Mouse (Mus musculus): ENCODE results near the gene Dcaf10. TPM values are rescaled to one million over a fixed set of nuclear protein-coding genes. Genes with fewer than 3 reads are reported as not detected.
A peak's percentile ranks its signal among the peaks of the same experiment; 100 is the strongest.

Gene Dcaf10
- 12.1 and 15.0 TPM in 2 replicates for polyA plus RNA-seq (2014; fragmentation: Nextera tagmentation; extraction: Ambion mirVana)

DNA sequence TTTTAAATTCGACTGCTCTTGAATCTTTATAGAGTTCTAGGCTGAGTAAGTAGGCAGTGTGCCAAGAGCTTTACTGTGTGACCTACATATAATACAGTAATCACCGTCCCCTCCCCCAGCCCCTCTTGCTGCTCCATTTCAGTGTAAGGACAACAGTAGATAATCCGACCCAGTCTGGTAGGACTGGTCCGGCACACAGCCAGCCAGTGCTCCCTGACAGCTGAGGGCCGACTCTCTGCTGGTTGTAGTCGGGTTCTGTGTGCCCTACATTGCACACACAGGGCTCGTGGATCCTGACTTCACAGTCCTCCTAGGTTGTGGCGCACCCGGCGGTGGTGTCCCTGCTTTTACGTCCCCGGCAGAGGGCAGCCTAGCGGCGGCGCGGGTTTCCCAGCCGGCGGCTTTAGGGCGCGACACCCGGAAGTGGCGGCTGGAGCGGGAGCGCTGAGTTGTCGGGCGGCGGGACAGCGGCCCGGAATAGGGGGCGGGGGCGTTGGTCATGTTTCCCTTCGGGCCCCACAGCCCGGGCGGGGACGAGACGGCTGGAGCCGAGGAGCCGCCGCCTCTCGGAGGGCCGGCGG lies at the start of gene Dcaf10:
Dcaf10 (plus strand) TSS at position 433 of the 581 bp plus-strand sequence.
- peak; percentile 94 for ATAC-seq (ENCODE audit: insufficient number of reproducible peaks, insufficient read depth, low FRiP score, low read depth)
- peaks cover 10% of the 10 kb centered on the region; the same call in 1 of the 2 replicates for H3K36me3 ChIP-seq (ENCODE audit: control insufficient read depth, insufficient read depth, low read length)
- peaks cover 4 to 18% of the 10 kb centered on the region in 2 experiments; a peak in 3 of 4 replicates for H3K4me1 ChIP-seq (ENCODE audit: control insufficient read depth in 2 of 2, insufficient read depth in 2 of 2, low read length in 2 of 2)
- no peaks in the 10 kb centered on the region for H3K27me3 ChIP-seq (ENCODE audit: control insufficient read depth, insufficient read depth, low read length)
- H3K27ac ChIP-seq (replicated peaks in 1 of 2; ENCODE audit: control insufficient read depth in 1 of 2, insufficient read depth in 1 of 2, low read depth in 2 of 2, low read length in 2 of 2): peak within 1 kb of the TSS; percentile 90 to 98
- peak within 1 kb of the TSS; percentile 95 for H3K4me3 ChIP-seq (ENCODE audit: control insufficient read depth in 1 of 2, insufficient read depth in 1 of 2, low read depth in 1 of 2, low read length in 2 of 2)
- H3K9me3 ChIP-seq (ENCODE audit: control insufficient read depth, low read length): no peaks in the 10 kb centered on the region
- 1% methylated on average over 40 of the region's 42 CpGs for WGBS
- peak within 1 kb of the TSS; percentile 89 for H3K4me2 ChIP-seq (ENCODE audit: low read length)
- H3K9ac ChIP-seq (ENCODE audit: low read length): peak within 1 kb of the TSS; percentile 97

DNA sequence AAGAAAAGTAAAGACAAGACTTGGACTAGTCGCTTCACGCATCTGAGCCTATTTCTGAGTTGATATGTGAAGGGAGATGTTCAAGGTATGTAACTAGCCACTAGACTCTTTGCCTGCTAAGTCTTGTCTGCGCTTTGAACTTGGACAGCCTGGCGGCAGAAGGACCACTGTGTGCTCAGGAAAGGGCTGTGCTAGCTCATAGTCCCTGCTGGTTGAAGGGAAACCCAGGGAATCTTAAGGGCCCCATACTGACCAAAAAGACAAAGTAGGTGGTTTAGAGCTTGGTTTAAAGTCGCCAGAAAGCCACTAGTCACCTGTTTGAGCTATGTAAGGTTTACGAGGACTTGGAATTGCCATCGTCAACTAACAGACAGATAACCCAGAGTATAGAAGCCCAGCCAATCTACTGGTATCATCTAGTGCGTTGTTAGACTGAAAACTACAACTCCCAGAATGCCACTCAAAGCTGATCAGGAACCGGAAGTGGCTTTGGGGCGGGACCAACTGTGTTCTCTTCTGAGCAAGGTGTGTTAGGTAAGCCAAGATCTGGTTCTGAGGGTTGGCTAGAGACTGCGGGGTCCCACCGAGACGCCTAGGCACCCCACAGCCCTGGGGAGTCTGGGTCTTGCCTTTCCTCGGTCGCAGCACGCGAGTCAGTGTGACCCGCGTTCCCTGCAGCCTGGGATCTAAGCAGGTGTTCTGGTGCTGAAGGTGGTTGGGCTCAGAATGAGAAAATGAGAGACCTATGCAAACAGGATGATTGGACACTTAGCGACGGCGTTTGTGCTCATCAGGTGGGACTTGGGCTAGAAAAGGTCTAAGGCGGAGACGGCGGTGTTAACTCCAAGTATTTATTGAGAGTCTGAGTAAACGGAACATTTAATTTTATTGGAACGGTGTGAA lies 45.0 kb upstream of the Dcaf10 start, which contains the start of gene Trmt10b:
Trmt10b (plus strand) TSS at position 466 of the 903 bp plus-strand sequence.
- H3K4me1 ChIP-seq (ENCODE audit: control insufficient read depth in 2 of 2, insufficient read depth in 2 of 2, low read length in 2 of 2): peaks cover 0 to 4% of the 10 kb centered on the region in 2 experiments; a peak in 1 of 4 replicates
- no peaks in the 10 kb centered on the region for H3K9me3 ChIP-seq (ENCODE audit: control insufficient read depth, low read length)
- ATAC-seq (ENCODE audit: insufficient number of reproducible peaks, insufficient read depth, low FRiP score, low read depth): no peak
- peaks cover 20% of the 10 kb centered on the region for H3K36me3 ChIP-seq (ENCODE audit: control insufficient read depth, insufficient read depth, low read length)
- H3K4me2 ChIP-seq (ENCODE audit: low read length): peak within 1 kb of the TSS; percentile 77
- peak within 1 kb of the TSS; percentile 85 for H3K9ac ChIP-seq (ENCODE audit: low read length)
- H3K4me3 ChIP-seq (ENCODE audit: control insufficient read depth in 1 of 2, insufficient read depth in 1 of 2, low read depth in 1 of 2, low read length in 2 of 2): peak within 1 kb of the TSS; percentile 95
- H3K27me3 ChIP-seq (ENCODE audit: control insufficient read depth, insufficient read depth, low read length): no peaks in the 10 kb centered on the region
- WGBS: 20% methylated on average over 27 of the region's 27 CpGs
- H3K27ac ChIP-seq (replicated peaks in 1 of 2; ENCODE audit: control insufficient read depth in 1 of 2, insufficient read depth in 1 of 2, low read depth in 2 of 2, low read length in 2 of 2): no peak within 1 kb of the TSS

DNA sequence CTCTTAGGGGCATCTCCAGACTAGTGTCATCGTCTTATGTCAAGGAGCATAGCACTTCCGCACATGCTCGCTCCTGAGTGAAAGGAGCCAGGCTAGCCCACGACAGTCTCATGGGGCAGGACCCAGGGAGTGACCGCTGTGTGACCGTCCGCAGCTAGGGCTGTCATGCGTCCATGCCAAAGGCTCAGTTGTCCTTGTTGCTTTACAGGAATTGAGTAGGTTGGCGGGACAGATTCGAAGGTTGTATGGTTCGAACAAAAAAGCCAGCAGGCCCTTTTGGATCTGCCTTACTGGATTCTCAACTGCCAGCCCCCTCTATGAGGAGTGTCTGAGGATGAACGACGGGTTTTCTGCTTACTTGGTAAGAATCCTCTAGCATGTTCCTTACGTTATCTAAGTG lies 36.4 kb upstream of the Dcaf10 start:
- H3K36me3 ChIP-seq (ENCODE audit: control insufficient read depth, insufficient read depth, low read length): peaks cover 77% of the 10 kb centered on the region

DNA sequence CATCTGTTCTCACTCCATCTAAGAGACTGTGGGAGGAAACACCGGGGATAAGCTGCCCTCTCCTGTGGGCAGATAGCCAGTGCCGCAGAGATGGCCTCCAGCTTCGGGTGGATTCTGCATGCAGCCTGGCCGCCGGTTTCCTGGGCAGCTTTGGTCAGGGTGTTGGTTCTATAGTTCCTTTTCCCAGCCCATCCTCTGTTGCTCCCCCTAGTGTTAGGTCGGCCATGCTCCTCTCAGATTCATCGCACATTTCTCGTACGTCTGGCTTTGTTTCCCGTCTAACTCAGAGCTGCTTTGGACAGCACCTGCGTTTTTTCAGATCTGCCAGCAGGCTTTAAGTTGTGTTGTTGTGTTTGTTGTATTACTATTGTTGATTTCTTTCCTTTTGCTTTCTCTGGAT lies 33.9 kb upstream of the Dcaf10 start:
- no peaks in the 10 kb centered on the region for H3K27me3 ChIP-seq (ENCODE audit: control insufficient read depth, insufficient read depth, low read length)
- H3K36me3 ChIP-seq (ENCODE audit: control insufficient read depth, insufficient read depth, low read length): peaks cover 57% of the 10 kb centered on the region
- no peak overlapping the region for H3K27ac ChIP-seq (replicated peaks in 1 of 2; ENCODE audit: control insufficient read depth in 1 of 2, insufficient read depth in 1 of 2, low read depth in 2 of 2, low read length in 2 of 2)
- 38% methylated on average over 11 of the region's 11 CpGs for WGBS
- no peak overlapping the region for H3K4me2 ChIP-seq (ENCODE audit: low read length)
- no peak overlapping the region for H3K4me3 ChIP-seq (ENCODE audit: control insufficient read depth in 1 of 2, insufficient read depth in 1 of 2, low read depth in 1 of 2, low read length in 2 of 2)
- H3K9me3 ChIP-seq (ENCODE audit: control insufficient read depth, low read length): no peaks in the 10 kb centered on the region
- no peaks in the 10 kb centered on the region for H3K4me1 ChIP-seq (ENCODE audit: control insufficient read depth in 2 of 2, insufficient read depth in 2 of 2, low read length in 2 of 2)
- no peak overlapping the region for H3K9ac ChIP-seq (ENCODE audit: low read length)
- ATAC-seq (ENCODE audit: insufficient number of reproducible peaks, insufficient read depth, low FRiP score, low read depth): no peak

More for the DNA sequence above, 36.4 kb upstream of the Dcaf10 start:
- H3K4me3 ChIP-seq (ENCODE audit: control insufficient read depth in 1 of 2, insufficient read depth in 1 of 2, low read depth in 1 of 2, low read length in 2 of 2): no peak overlapping the region
- no peak for ATAC-seq (ENCODE audit: insufficient number of reproducible peaks, insufficient read depth, low FRiP score, low read depth)
- H3K27me3 ChIP-seq (ENCODE audit: control insufficient read depth, insufficient read depth, low read length): no peaks in the 10 kb centered on the region
- H3K4me2 ChIP-seq (ENCODE audit: low read length): no peak overlapping the region
- 96% methylated on average over 14 of the region's 14 CpGs for WGBS
- H3K27ac ChIP-seq (replicated peaks in 1 of 2; ENCODE audit: control insufficient read depth in 1 of 2, insufficient read depth in 1 of 2, low read depth in 2 of 2, low read length in 2 of 2): no peak overlapping the region
- no peaks in the 10 kb centered on the region for H3K4me1 ChIP-seq (ENCODE audit: control insufficient read depth in 2 of 2, insufficient read depth in 2 of 2, low read length in 2 of 2)
- no peaks in the 10 kb centered on the region for H3K9me3 ChIP-seq (ENCODE audit: control insufficient read depth, low read length)
- no peak overlapping the region for H3K9ac ChIP-seq (ENCODE audit: low read length)

DNA sequence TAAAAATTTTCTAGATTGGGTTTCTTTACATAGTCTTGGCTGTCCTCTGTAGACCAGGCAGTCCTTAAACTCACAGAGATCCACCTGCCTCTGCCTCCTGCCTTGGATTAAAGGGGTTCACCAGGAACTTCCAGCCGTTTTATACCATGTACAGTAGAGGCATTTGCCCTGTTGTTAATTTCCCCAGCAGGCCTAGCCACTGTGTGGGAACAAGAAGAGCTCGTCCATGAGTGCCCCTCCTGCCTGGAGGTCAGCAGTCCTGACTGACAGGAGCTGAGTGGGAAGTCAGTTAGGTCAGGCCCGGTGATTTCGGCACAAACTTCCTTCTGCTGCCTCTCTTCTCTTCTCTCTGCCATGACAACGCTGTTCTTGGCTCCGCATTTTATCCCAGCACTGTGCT lies 33.3 kb upstream of the Dcaf10 start:
- no peak for ATAC-seq (ENCODE audit: insufficient number of reproducible peaks, insufficient read depth, low FRiP score, low read depth)
- H3K4me3 ChIP-seq (ENCODE audit: control insufficient read depth in 1 of 2, insufficient read depth in 1 of 2, low read depth in 1 of 2, low read length in 2 of 2): no peak overlapping the region
- no peaks in the 10 kb centered on the region for H3K4me1 ChIP-seq (ENCODE audit: control insufficient read depth in 2 of 2, insufficient read depth in 2 of 2, low read length in 2 of 2)
- H3K36me3 ChIP-seq (ENCODE audit: control insufficient read depth, insufficient read depth, low read length): peaks cover 54% of the 10 kb centered on the region
- H3K27ac ChIP-seq (replicated peaks in 1 of 2; ENCODE audit: control insufficient read depth in 1 of 2, insufficient read depth in 1 of 2, low read depth in 2 of 2, low read length in 2 of 2): no peak overlapping the region
- H3K9me3 ChIP-seq (ENCODE audit: control insufficient read depth, low read length): no peaks in the 10 kb centered on the region
- WGBS: 89% methylated on average over 6 of the region's 6 CpGs
- H3K27me3 ChIP-seq (ENCODE audit: control insufficient read depth, insufficient read depth, low read length): no peaks in the 10 kb centered on the region
- no peak overlapping the region for H3K4me2 ChIP-seq (ENCODE audit: low read length)
- no peak overlapping the region for H3K9ac ChIP-seq (ENCODE audit: low read length)

DNA sequence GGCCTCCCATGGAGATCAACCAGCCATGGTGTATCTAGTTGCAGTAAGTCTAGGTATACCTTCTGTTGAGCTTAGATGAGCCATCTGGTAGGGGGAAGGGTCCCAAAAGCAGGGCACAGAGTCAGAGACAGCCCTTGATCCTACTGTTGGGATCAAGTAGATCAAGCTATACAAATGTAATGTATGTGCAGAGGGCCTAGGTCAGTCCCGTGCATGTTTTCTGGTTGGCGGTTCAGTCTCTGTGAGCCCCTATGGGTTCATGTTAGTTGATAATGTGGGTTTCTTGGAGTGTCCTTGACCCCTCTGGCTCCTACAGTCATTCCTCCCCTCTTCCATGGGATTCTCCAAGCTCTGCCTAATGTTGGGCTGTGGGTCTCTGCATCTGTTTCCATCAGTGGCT lies 30.8 kb upstream of the Dcaf10 start:
- no peaks in the 10 kb centered on the region for H3K27me3 ChIP-seq (ENCODE audit: control insufficient read depth, insufficient read depth, low read length)
- H3K27ac ChIP-seq (replicated peaks in 1 of 2; ENCODE audit: control insufficient read depth in 1 of 2, insufficient read depth in 1 of 2, low read depth in 2 of 2, low read length in 2 of 2): no peak overlapping the region
- no peak overlapping the region for H3K9ac ChIP-seq (ENCODE audit: low read length)
- no peak overlapping the region for H3K4me2 ChIP-seq (ENCODE audit: low read length)
- peaks cover 55% of the 10 kb centered on the region for H3K36me3 ChIP-seq (ENCODE audit: control insufficient read depth, insufficient read depth, low read length)
- no peaks in the 10 kb centered on the region for H3K9me3 ChIP-seq (ENCODE audit: control insufficient read depth, low read length)
- WGBS: 95% methylated on average over 2 of the region's 2 CpGs
- no peak overlapping the region for H3K4me3 ChIP-seq (ENCODE audit: control insufficient read depth in 1 of 2, insufficient read depth in 1 of 2, low read depth in 1 of 2, low read length in 2 of 2)
- H3K4me1 ChIP-seq (ENCODE audit: control insufficient read depth in 2 of 2, insufficient read depth in 2 of 2, low read length in 2 of 2): no peaks in the 10 kb centered on the region
- no peak for ATAC-seq (ENCODE audit: insufficient number of reproducible peaks, insufficient read depth, low FRiP score, low read depth)

DNA sequence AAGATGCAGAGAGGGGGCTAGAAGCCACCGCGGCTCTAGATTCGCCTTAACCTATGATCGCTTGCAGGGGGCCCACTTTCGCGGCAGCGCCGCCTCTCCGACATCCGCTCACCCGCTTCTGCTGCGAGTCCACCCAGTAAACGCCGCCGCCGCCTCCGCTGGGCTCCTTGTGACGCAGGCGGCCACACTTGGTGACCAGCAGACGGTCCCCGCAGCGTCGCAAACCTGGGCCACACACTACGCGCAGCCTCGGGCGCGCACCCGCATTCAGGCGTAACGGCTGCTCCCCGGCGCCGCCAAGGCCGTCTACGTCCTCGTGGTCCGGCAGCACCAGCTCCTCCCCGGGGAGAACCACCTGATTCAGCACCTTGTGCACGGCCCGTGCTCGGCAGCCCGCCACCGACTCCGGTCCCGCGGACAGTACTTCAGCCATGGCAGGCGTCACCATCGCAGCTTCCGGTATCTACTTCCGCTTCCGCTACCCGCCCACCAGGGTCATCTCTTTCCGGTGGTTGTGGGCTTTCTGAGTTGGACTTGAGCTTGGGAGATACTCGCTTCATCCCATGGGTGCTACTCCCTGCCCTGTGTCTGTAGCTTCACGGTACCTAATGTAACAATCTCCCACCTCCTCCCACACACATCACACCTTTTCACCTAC lies 21.6 kb upstream of the Dcaf10 start:
- peak; percentile 73 for ATAC-seq (ENCODE audit: insufficient number of reproducible peaks, insufficient read depth, low FRiP score, low read depth)
- Histone ChIP-seq H3K9ac (ENCODE audit: low read length) (peak overlapping the region; percentile 86), H3K4me3 (ENCODE audit: control insufficient read depth in 1 of 2, insufficient read depth in 1 of 2, low read depth in 1 of 2, low read length in 2 of 2) (peak overlapping the region; percentile 83 to 95), H3K4me2 (ENCODE audit: low read length) (peak overlapping the region; percentile 65), H3K36me3 (ENCODE audit: control insufficient read depth, insufficient read depth, low read length) (peaks cover 33% of the 10 kb centered on the region), H3K9me3 (ENCODE audit: control insufficient read depth, low read length) (no peaks in the 10 kb centered on the region), H3K27me3 (ENCODE audit: control insufficient read depth, insufficient read depth, low read length) (peaks cover 4% of the 10 kb centered on the region; the same call in 1 of the 2 replicates), H3K4me1 (ENCODE audit: control insufficient read depth in 2 of 2, insufficient read depth in 2 of 2, low read length in 2 of 2) (peaks cover 2 to 8% of the 10 kb centered on the region in 2 experiments; a peak in 3 of 4 replicates), H3K27ac (replicated peaks in 1 of 2; ENCODE audit: control insufficient read depth in 1 of 2, insufficient read depth in 1 of 2, low read depth in 2 of 2, low read length in 2 of 2) (peak overlapping the region; percentile 81 to 85)
- 1% methylated on average over 56 of the region's 56 CpGs for WGBS
